Mouse (Mus musculus): ENCODE data around the gene Tifa.

DNA sequence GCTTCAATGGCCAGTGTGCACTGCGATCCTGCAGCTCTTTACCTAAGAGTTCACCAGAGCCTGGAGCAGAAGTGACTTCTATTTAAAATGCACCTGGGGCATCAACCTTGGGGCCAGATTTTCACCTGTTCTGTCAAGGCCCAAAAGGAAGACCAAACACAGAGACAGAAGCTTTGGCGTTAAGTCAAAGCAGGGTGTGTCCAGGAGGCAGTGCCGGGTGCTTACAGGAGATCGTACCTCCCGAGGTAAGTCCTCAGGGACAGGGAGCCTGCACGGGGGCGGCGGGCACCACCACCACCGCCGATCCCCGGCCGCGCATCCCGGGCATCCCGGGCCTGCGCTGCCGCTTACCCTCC, 47.2 kb downstream of the Tifa start:
- TF ChIP-seq CTCF (IDR thresholded peaks at IDR 0.05; ENCODE audit: borderline replicate concordance, insufficient read depth, low read length) = no peak
- TF ChIP-seq POLR2A (IDR thresholded peaks at IDR 0.05; ENCODE audit: low read depth, low read length) = no peak

Data from embryonic fibroblast, embryonic 13.5 days (primary cell).